Mouse (Mus musculus) embryonic facial prominence, embryonic 14.5 days (tissue): Measurements from ENCODE around the gene Zbtb39. TPM values are rescaled to one million over a fixed set of nuclear protein-coding genes. Genes with fewer than 3 reads are reported as not detected.

ENCODE experiments used
- ATAC-seq: fragments of 200-750 bp; cut with Nextera tagmentation; 2 replicates; pipeline ENCODE4 v1.8.0; 2017; ENCODE audit warnings: low read depth, moderate number of reproducible peaks, moderate TSS enrichment
- DNase-seq: peaks from one replicate; pipeline ENCODE4 v3.0.0-alpha.2; 2015; ENCODE audit warnings: low spot score
- H3K27ac ChIP-seq: fragments of 300-500 bp; sonication (generic); replicated peaks from 2 replicates; pipeline ENCODE4 v1.5.1; 2014; ENCODE audit warnings: low read depth, mild to moderate bottlenecking, low read length, moderate library complexity
- H3K27me3 ChIP-seq: fragments of 300-500 bp; sonication (generic); replicated peaks from 2 replicates; pipeline ENCODE4 v1.6.1; 2014; ENCODE audit warnings: low read length; ENCODE audit not compliant: control insufficient read depth, insufficient read depth
- H3K36me3 ChIP-seq: fragments of 300-500 bp; sonication (generic); 2 replicates; pipeline ENCODE4 v1.6.1; 2014; ENCODE audit warnings: low read length, mixed read lengths; ENCODE audit not compliant: control insufficient read depth, insufficient read depth
- H3K4me1 ChIP-seq: fragments of 300-500 bp; sonication (generic); 2 replicates; pipeline ENCODE4 v1.6.1; 2014; ENCODE audit warnings: antibody characterized with exemption, low read length; ENCODE audit not compliant: control insufficient read depth, insufficient read depth
- H3K4me2 ChIP-seq: fragments of 300-500 bp; sonication (generic); 2 replicates; pipeline ENCODE4 v1.6.1; 2014; ENCODE audit warnings: low read depth, mild to moderate bottlenecking, low read length, moderate library complexity, mixed read lengths
- H3K4me3 ChIP-seq: fragments of 300-500 bp; sonication (generic); 2 replicates; pipeline ENCODE4 v1.5.1; 2014; ENCODE audit warnings: low read depth, mild to moderate bottlenecking, low read length
- H3K9ac ChIP-seq: fragments of 300-500 bp; sonication (generic); 2 replicates; pipeline ENCODE4 v1.6.1; 2014; ENCODE audit warnings: low read depth, mild to moderate bottlenecking, low read length, moderate library complexity, mixed read lengths
- H3K9me3 ChIP-seq: fragments of 300-500 bp; sonication (generic); 2 replicates; pipeline ENCODE4 v1.6.1; 2016; ENCODE audit warnings: low read length; ENCODE audit not compliant: control insufficient read depth
- WGBS: fragments of 180-500 bp; shearing (Covaris S2); extraction: QIAGEN DNeasy Blood & Tissue Kit; methylation state at CpG from one replicate; pipeline ENCODE4 v1.1.7; 2014; 5-methylcytosine and 5-hydroxymethylcytosine counted together
- polyA plus RNA-seq: library from polyadenylated mRNA; unstranded; fragments of >200 nt; fragmentation: Nextera tagmentation; extraction: Ambion mirVana; gene quantifications from 2 replicates; pipeline ENCODE4 v1.2.1, GENCODE M21; 2014

Zbtb39 gene
- polyA plus RNA-seq = 3.1 and 3.7 TPM in 2 replicates

DNA sequence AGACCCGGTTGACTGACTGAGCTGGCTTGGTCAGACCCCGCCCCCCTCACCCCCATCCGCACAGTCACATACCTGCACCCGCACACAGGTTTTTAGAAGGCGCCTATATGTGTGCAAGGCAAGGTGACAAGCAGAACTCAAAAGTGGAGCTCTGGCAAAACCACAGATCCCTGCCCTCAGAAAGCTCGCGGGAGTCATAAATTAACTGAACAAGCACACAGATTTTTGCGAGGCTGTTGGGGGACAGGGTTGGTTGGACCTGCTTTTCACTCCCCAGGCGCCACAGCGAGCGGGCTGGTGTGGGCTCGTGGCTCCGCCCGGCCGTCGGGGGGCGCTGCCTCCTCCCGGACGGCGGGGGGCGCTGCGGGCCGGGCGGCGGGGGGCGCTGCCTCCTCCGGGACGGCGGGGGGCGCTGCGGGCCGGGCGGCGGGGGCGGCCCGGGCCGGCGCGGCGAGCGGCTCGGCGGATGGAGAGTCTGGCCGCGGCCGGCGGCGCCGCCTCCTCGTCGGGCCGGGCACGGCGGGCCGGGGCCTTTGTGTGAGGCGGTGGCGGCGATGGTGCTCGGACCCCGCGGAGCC, at the start of gene Zbtb39:
TSS of gene Zbtb39 (plus strand) at position 456 of the 578 bp plus-strand sequence.
- DNase-seq (peak; percentile 83), ATAC-seq (peak; percentile 91)
- Histone ChIP-seq H3K27me3 (no peaks in the 10 kb centered on the region), H3K9ac (peak within 1 kb of the TSS; percentile 98), H3K4me1 (peaks cover 8% of the 10 kb centered on the region; the same call in 1 of the 2 replicates), H3K9me3 (no peaks in the 10 kb centered on the region), H3K36me3 (peaks cover 30% of the 10 kb centered on the region), H3K4me2 (peak within 1 kb of the TSS; percentile 89), H3K27ac (peak within 1 kb of the TSS; percentile 80), H3K4me3 (peak within 1 kb of the TSS; percentile 95)
- WGBS = 4% methylated on average over 25 of the region's 61 CpGs

DNA sequence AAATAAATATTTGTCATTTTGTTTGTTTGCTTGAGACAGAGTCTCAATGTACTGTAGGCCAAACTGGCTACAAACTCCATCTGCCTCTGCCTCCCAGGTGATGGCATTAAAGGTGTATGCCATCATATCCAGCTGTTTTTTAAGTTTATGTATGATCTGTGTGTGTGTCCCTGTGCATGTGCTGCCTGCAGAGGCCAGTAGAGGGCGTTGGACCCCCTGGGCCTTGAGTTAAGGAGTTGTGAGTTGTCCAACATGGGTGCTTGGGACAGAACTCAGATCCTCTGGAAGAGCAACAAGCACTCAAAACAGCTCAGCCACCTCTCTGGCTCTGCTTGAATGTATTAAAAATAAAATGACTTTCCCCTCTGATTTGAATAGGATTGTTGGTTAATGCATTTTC, 48.3 kb upstream of the Zbtb39 start:
- H3K27ac ChIP-seq = no peak overlapping the region
- H3K9ac ChIP-seq = no peak overlapping the region
- H3K4me2 ChIP-seq = no peak overlapping the region
- H3K27me3 ChIP-seq = no peaks in the 10 kb centered on the region
- H3K4me1 ChIP-seq = no peaks in the 10 kb centered on the region
- H3K9me3 ChIP-seq = no peaks in the 10 kb centered on the region
- peaks cover 54% of the 10 kb centered on the region for H3K36me3 ChIP-seq
- no peak for ATAC-seq
- DNase-seq = no peak
- 29% methylated on average over 1 of the region's 1 CpGs for WGBS
- no peak overlapping the region for H3K4me3 ChIP-seq

DNA sequence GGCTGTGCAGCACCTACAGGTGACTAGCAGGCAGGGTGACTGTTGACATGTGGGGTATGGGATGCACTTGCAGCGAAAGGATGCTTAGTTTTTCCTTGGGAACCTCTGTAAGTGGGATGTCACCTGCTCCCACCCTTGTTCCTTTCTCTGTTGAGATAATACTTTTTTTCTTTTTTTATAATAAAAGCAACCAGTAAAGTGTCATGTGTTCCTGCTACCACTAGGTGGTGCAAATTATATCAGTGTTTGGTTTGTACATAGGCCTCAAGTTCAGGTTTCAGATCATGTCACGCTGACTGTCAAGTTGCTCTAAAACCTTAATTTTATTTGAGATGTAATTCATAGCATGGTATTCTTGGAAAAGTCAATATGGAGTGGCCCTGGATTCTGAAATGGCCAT, 44.7 kb upstream of the Zbtb39 start:
- 54% methylated on average over 2 of the region's 2 CpGs for WGBS
- DNase-seq = peak; percentile 26
- H3K27ac ChIP-seq = no peak overlapping the region
- no peaks in the 10 kb centered on the region for H3K27me3 ChIP-seq
- H3K4me1 ChIP-seq = no peaks in the 10 kb centered on the region
- no peak overlapping the region for H3K4me2 ChIP-seq
- H3K4me3 ChIP-seq = no peak overlapping the region
- H3K36me3 ChIP-seq = peaks cover 60% of the 10 kb centered on the region
- no peak overlapping the region for H3K9ac ChIP-seq
- no peaks in the 10 kb centered on the region for H3K9me3 ChIP-seq
- ATAC-seq = no peak

DNA sequence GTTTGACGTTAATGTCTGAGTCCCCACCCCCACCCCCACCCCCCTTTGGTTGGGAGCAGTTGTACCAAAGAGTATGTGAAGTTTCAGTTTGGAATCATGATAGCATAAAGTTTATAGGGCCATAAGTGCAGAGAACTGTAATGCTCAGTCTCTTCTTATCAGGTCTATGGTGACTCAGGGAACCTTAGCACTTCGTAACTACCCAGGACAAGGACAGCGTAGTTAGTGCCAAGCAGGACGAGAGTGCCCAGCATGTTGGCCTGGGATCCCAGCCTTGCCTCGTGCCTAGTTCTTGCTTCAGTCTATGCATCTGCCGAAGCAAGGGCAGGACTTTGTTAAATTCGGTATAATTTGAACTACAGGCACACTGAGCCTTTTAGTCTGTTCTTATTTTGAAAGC, 43.6 kb upstream of the Zbtb39 start:
- DNase-seq (no peak), ATAC-seq (no peak)
- no peak overlapping the region for H3K4me2 ChIP-seq
- H3K27me3 ChIP-seq = no peaks in the 10 kb centered on the region
- no peak overlapping the region for H3K27ac ChIP-seq
- H3K4me1 ChIP-seq = no peaks in the 10 kb centered on the region
- WGBS = 92% methylated on average over 7 of the region's 7 CpGs
- peaks cover 50% of the 10 kb centered on the region for H3K36me3 ChIP-seq
- no peak overlapping the region for H3K9ac ChIP-seq
- no peaks in the 10 kb centered on the region for H3K9me3 ChIP-seq
- no peak overlapping the region for H3K4me3 ChIP-seq

DNA sequence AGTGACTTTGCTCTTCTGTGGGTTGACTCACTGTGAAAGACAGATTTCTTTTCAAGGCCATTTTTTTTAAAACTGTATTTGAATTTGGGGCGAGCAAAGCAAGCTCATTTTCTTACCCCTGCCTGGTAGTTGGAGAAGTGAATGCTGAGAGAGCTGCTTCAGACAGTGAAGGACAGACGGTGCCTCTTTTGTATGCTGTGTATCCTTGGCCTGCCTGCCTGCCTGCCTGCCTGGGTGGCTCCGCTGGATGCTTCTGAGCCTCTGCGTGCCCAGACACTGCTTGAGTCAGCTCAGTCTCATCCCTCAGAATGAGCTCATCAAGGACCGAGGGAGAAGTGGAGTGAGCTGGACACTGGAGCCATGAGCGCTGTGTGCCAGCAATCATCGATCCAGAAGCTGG, 40.4 kb upstream of the Zbtb39 start:
- H3K9ac ChIP-seq = no peak overlapping the region
- peaks cover 38% of the 10 kb centered on the region for H3K36me3 ChIP-seq
- no peak overlapping the region for H3K4me3 ChIP-seq
- 89% methylated on average over 7 of the region's 7 CpGs for WGBS
- ATAC-seq (no peak), DNase-seq (no peak)
- H3K4me1 ChIP-seq = no peaks in the 10 kb centered on the region
- no peaks in the 10 kb centered on the region for H3K9me3 ChIP-seq
- H3K27ac ChIP-seq = no peak overlapping the region
- no peak overlapping the region for H3K4me2 ChIP-seq
- H3K27me3 ChIP-seq = no peaks in the 10 kb centered on the region

DNA sequence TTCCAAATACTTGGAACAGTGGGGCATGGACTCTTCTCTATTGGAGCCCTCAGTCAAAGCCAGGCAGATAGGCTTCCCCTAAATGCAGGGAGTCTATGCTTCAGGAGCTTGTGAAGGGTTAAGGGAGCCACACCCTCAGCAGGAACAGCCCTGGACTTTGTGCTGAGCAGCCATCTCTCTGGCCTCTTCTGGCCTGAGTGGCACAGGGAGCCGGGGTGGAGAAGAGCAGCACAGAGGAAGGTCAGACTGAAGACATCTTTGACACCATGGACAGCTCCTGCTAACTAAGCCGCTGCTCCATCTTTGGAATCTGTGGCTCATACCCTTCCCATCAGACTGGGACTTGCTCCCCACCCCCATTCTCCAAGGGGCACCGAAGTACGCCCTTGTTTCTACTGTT, 36.0 kb upstream of the Zbtb39 start:
- ATAC-seq = no peak
- no peaks in the 10 kb centered on the region for H3K27me3 ChIP-seq
- H3K4me1 ChIP-seq = no peaks in the 10 kb centered on the region
- H3K4me2 ChIP-seq = no peak overlapping the region
- no peak overlapping the region for H3K4me3 ChIP-seq
- peaks cover 5% of the 10 kb centered on the region; the same call in 1 of the 2 replicates for H3K36me3 ChIP-seq
- no peak overlapping the region for H3K27ac ChIP-seq
- H3K9ac ChIP-seq = no peak overlapping the region
- peak; percentile 45 for DNase-seq
- 49% methylated on average over 4 of the region's 4 CpGs for WGBS
- H3K9me3 ChIP-seq = no peaks in the 10 kb centered on the region

DNA sequence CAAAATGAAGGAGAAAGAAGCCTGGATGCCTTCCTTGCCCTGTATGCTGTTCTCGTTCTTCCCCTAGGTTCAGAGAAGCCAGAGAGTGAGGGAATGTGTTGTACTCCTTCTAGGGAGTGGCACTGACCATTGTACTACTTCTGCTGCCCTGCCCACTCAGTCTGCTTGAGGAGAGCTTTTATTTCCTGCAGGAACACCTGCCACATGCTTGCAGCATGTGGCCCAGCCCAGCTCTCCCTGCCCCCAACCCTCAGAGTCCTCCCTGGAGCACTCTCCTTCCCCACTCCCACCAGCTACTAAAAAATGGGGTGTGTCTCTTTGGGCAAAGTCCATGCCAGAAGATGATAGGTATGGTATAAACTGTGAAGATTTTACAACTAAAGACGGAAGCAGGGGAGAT, 35.0 kb upstream of the Zbtb39 start:
- Histone ChIP-seq H3K27ac (no peak overlapping the region), H3K4me3 (no peak overlapping the region), H3K9ac (no peak overlapping the region), H3K4me1 (no peaks in the 10 kb centered on the region), H3K4me2 (no peak overlapping the region), H3K9me3 (no peaks in the 10 kb centered on the region), H3K27me3 (no peaks in the 10 kb centered on the region), H3K36me3 (peaks cover under 1% of the 10 kb centered on the region; the same call in 1 of the 2 replicates)
- ATAC-seq (no peak), DNase-seq (no peak)
- WGBS = 61% methylated on average over 2 of the region's 2 CpGs

DNA sequence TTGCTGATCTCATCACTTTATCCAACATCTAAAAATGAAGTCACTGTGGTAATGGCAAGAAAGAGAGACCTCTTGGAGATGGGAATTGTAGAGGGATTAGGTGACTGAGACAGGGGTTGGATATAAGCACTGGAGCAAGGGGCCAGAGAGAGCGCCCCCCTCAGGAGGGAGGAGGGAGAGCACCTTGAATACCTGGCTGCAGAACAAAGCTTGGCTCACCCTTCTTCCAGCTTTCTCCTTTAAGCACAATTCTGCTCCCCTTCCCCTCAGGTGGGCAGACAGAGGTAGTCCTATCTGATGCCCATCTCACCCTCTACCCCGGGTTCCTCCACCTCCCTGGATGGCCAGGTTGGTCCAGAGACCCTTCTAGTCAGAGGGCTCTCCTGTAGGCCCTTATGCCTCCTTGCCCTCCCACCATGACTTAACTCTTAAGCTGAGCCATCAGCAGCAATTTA, 34.5 kb upstream of the Zbtb39 start, which contains the start of gene Myo1a:
TSS of gene Myo1a (plus strand) at position 405 of the 455 bp plus-strand sequence.
- Histone ChIP-seq H3K9ac (no peak within 1 kb of the TSS), H3K4me2 (no peak within 1 kb of the TSS), H3K27ac (no peak within 1 kb of the TSS), H3K4me3 (no peak within 1 kb of the TSS), H3K4me1 (no peaks in the 10 kb centered on the region), H3K27me3 (no peaks in the 10 kb centered on the region), H3K9me3 (no peaks in the 10 kb centered on the region), H3K36me3 (no peaks in the 10 kb centered on the region)
- WGBS = no CpG with 5 or more reads among the region's 2 CpGs
- ATAC-seq (no peak), DNase-seq (no peak)

DNA sequence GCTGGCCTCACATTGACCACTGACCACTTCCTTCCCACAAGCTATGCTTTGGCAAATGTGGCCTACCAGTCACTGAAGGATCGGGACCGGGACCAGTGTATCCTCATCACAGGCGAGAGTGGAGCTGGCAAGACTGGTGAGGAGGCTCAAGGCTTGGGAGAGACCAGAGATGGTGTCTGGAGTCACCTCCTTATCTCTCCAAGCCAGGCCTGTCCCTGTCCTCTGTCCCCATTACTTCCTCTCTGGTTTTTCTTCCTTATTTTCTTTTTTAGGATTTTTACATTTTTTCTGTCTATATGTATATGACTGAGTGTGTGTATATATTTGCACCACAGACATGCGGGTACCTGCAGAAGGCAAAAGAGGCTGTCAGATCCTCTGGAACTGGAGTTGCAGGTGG, 33.6 kb upstream of the Zbtb39 start:
- WGBS = 87% methylated on average over 4 of the region's 4 CpGs

More for the DNA sequence above, 33.6 kb upstream of the Zbtb39 start:
- no peak overlapping the region for H3K4me2 ChIP-seq
- no peak overlapping the region for H3K4me3 ChIP-seq
- no peak overlapping the region for H3K27ac ChIP-seq
- no peak for ATAC-seq
- H3K36me3 ChIP-seq = no peaks in the 10 kb centered on the region
- DNase-seq = no peak
- no peaks in the 10 kb centered on the region for H3K9me3 ChIP-seq
- no peaks in the 10 kb centered on the region for H3K27me3 ChIP-seq
- H3K4me1 ChIP-seq = no peaks in the 10 kb centered on the region
- no peak overlapping the region for H3K9ac ChIP-seq
